Mouse (Mus musculus) ovary, postnatal 14 days (tissue): ENCODE results near the gene Myo1e.

ENCODE experiments used
- DNase-seq: peaks from one replicate; pipeline ENCODE4 v3.0.0; 2022; ENCODE audit warnings: low spot score

Gene Myo1e

GRCm38 (mm10) chr9:70365915-70366314, 158.8 kb downstream of the Myo1e start:
- DNase-seq: no peak

GRCm38 (mm10) chr9:70366898-70367297, 159.7 kb downstream of the Myo1e start:
- no peak for DNase-seq

DNA sequence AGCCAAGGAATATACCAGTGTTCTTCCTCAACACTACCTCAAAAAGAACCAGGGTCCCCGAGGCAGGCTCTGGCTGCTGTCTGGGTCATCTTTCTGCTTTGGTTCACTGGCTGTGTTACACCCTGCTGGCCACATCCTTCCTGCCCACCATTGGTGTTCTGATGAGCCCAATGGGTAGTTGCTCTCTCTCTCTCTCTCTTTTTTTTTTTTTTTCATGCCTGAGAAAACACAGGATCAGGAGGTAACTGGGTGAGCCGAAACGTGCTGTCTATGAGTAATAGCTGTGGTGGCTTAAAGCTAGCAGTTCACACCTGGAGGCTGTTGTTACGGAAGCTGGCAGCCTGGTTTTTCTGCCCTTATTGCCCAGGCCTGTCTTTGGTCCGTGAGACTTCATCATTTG, 164.5 kb downstream of the Myo1e start:
- no peak for DNase-seq

DNA sequence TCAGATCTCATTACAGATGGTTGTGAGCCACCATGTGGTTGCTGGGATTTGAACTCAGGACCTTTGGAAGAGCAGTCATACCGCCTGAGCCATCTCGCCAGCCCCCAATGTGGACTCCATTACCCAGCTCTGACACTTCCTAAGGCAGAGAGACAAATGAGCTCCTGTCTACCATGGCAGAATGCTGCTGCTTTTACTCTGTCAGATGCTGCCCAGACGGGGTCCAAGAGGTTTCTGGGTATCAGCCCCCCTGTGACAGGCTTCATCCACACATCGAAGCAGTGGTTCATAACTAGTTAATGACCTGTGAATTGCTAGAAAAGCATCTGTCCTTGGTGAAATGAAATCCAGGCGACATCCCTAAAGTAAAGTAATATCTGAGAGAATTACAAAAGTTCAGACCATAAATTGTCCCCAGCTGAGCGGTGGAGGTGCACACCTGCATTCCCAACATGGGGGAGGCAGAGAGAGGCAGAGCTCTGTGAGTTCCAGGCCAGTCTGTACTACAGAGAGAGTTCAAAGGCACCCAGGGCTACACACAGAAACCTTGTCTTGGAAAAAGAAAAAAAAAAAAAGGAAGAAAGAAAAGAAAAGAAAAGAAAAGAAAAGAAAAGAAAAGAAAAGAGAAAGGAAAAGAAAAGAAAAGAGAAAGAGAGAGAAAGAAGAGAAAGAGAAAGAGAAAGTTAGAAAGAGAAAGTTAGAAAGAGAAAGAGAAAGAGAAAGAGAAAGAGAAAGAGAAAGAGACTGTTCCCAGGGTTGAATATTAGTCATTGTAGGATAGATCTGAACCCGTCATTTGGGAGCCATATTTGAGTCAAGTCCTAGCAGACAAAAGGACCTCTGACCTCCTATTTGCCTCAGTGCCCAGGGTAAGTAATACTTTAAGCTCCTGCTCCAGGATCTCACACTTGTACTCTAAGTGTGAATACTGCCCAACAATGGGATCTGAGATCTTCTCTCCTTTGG, 172.6 kb downstream of the Myo1e start:
- no peak for DNase-seq

DNA sequence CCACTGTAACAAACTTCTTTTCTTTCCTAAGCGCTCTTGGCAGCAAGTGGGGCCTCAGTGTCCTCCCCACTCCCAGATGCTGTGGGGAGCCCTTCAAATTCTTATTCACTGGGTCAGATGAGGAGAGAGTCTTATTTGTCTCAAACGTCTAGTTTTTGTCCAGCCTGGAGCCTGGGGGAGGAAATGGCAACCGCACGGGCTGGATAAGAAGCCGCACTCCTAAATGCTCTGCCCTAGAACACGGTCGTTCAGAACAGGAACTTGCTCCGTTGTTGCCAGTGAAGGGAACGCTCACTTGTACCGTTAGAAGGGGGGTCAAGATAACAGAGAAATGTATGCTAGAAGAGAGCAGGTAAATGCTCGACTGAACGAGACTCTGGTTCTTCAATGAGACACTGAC, 174.9 kb downstream of the Myo1e start:
- DNase-seq: no peak

- DNase-seq: no peak
Observed at GRCm38 (mm10) chr9:70383750-70384149, 176.6 kb downstream of the Myo1e start.

GRCm38 (mm10) chr9:70384494-70384893, 177.3 kb downstream of the Myo1e start:
- no peak for DNase-seq

DNA sequence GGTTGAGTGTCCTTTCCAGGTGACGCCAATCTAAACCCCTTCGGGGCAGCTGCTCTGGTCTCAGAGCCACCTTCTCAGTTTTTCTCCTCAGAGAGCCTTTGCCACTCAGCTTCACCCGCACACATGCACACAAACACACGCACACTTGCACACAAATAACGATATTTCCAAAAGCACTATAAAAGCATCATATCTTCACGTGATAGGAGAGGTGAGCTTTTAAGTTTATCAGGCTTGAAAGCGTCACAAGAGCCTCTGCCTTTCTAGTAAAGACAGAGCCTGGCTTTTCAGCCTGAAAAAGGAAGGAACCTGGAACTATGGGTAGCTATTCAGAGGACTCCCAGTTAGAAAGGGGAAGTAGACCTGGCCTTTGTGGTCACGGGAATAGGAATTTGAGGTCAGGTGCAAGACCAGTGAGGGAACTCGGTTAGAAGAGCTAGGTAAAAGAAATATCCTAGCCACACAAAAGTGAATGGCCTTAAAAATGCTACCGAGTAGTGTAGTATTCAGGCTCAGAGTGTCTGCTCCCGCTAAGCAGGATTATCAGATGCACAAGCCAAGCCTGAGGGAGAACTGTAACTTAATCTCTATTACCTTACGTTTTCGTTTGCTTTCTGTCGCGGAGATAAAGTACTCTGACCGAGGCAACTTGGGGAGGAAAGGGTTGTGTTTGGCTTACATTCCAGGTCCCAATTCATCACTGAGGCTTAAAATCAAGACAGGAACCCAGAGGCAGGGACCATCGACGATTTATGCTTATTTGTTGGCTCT, 178.0 kb downstream of the Myo1e start:
- no peak for DNase-seq

DNA sequence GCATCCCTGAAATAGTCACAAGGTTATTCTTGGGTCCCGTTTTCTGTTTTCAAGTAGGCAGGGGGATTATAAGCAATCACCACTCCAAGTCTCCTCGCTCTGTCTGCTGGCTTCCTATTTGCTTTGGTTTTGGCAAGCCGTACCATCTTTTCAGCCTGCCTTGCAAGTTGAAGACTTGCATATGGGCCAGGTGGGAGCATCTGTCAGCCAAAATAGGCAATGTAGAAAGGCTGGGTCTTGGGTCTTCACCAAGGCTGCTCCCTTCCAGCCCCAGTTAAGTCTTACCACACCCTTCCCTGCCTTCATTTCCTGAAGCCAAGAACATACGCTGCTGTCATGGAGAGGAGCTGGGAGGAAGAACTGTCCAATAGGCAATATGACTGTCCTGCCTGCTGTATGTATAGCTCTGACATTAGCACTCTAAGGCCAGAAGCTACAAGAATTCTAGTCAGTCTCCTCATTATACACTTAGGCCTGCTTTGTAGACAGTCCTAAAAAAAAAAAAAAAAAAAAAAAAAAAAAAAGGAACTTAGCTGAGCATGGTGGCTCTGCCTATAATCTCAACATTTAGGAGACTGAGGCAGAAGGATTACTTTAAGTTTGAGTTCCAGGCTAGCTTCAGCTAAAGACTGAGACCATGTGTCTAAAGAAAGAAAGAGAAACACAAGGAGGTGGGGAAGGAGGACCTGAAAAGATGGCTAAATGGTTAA, 180.4 kb downstream of the Myo1e start:
- no peak for DNase-seq

GRCm38 (mm10) chr9:70389548-70389947, 182.4 kb downstream of the Myo1e start:
- no peak for DNase-seq

- DNase-seq: no peak
Observed at GRCm38 (mm10) chr9:70391042-70391441, 183.9 kb downstream of the Myo1e start.

GRCm38 (mm10) chr9:70391660-70392562, 184.8 kb downstream of the Myo1e start:
- DNase-seq: no peak

DNA sequence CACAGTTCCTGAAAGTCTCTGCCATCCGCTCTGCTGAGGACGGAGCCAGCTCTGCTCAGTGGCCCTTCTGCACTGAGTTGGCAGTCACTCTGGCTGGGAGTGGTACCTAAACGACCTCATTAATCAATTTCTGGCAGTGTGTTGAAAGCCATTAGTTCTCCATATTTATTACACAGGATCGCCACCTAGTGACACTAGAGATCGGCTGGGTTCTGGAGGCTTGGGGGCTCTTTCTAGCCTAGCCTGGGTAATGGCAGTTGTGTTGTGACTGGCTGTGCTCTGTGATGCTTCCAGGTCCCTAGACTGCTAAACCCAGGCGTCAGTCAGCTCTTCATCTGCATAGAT, 185.4 kb downstream of the Myo1e start:
- DNase-seq: peak; percentile 30

DNA sequence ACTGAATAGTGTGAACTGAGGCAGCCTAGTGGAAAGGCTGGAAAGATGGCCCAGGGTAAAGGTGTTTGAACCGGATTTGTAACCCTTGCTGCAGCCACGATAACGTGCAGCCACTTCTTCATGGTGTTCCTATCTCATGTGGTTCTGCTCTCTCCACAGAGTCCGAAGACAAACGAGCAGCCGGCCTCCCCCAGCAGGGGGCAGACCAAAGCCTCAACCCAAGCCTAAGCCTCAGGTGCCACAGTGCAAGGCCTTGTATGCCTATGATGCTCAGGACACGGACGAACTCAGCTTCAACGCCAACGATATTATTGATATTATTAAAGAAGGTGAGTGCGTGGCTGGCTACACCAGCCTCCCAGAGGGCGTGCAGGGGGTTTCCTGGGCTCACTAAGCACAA, 188.5 kb downstream of the Myo1e start:
- no peak for DNase-seq

DNA sequence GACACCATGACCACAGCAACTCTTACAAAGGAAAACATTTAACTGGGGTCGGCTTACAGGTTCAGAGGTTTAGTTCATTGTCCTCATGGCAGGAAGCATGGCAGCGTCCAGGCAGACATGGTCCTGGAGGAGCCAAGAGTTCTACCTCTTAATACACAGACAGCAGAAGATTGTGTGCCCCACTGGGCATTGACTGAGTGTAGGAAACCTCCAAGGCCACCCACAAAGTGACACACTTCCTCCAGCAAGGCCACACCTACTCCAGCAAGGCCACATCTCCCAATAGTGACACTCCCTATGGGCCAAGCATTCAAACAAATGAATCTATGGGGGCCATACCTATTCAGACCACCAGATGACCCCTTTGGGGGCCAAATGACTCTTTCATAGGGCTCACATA, 188.9 kb downstream of the Myo1e start:
- no peak for DNase-seq

DNA sequence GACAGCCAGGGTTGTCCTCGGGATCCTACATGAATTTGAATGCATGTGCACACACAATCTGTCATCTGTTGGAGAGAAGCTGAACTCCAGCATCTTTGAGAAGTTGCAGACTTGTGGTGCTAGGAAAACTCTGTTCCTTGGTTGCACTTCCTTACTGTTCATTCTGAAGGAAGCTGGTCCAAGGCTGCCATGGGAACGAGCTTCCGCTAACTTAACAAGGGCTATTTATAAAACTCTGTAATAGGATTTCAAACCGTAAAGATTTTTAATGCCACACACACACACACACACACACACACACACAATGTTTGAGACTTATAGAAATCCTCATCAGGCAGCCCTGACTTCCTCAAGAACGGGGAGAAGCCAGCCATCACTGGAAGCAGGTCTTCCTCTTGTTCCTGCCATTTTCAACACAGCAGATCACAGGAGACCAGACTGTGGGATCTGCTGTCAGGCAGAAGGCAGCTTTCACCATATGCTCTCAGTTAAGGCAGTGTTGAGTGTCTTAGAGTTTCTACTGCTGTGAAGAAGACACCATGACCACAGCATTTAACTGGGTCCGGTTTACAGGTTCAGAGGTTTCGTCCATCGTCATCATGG, 194.9 kb downstream of the Myo1e start:
- no peak for DNase-seq

DNA sequence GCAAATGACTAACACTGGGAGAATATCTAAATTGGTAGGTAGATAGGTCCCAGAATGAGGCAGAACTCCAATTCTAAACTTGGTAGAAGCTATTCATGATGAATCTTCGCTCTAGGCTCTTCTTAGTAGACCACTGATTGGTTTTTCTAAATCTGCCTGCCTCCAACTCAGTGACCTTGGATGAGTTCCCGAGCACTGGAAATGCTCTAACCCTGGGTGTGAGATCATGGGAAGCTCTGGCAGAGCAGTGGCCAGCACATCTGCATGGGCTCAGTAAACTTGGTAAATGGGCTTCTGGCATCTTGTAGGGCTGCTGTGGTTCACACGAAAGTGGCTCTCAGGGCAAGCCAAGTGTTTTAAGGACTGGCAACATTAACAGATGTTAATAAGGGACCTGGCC, 199.4 kb downstream of the Myo1e start:
- DNase-seq: no peak

- peak; percentile 14 for DNase-seq
Observed at GRCm38 (mm10) chr9:70408791-70409190, 201.6 kb downstream of the Myo1e start.

- no peak for DNase-seq
Observed at GRCm38 (mm10) chr9:70409743-70410142, 202.6 kb downstream of the Myo1e start.

DNA sequence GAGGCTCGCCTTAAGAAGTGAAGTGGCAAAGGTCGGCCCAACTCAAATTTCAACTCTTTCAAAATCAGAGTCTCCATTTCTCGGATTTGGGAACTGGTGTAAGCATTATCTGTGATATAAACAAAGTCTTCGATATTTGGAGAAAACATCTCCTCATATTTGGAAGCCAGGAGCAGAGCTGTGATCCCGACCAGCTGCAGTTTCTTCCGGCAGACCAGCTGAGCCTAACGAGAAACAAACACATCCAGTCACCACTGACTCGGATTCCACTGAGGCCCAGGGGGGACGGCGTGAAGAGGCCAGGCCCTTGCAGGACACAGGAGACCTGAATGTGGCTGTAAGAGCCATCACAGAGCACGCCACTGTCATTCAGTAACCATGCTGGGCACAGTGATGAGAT, 203.5 kb downstream of the Myo1e start:
- DNase-seq: no peak

- no peak for DNase-seq
Observed at GRCm38 (mm10) chr9:70413038-70413437, 205.9 kb downstream of the Myo1e start.
